Mouse (Mus musculus) hindbrain, embryonic 15.5 days (tissue): ENCODE measurements around the gene Olfr642. TPM values are rescaled to one million over a fixed set of nuclear protein-coding genes. Genes with fewer than 3 reads are reported as not detected.

Experiments used
- ATAC-seq: fragments of 200-750 bp; cut with Nextera tagmentation; 2 replicates; pipeline ENCODE4 v1.8.0; 2017; ENCODE audit warnings: low read depth, moderate number of reproducible peaks, moderate TSS enrichment; ENCODE audit not compliant: low FRiP score
- H3K27ac ChIP-seq: fragments of 300-500 bp; sonication (generic); replicated peaks from 2 replicates; pipeline ENCODE4 v1.5.1; 2015; ENCODE audit warnings: mild to moderate bottlenecking, inconsistent platforms
- H3K27me3 ChIP-seq: fragments of 300-500 bp; sonication (generic); 2 replicates; pipeline ENCODE4 v1.6.1; 2015; ENCODE audit warnings: control low read depth, inconsistent platforms
- H3K36me3 ChIP-seq: fragments of 300-500 bp; sonication (generic); 2 replicates; pipeline ENCODE4 v1.6.1; 2015; ENCODE audit warnings: control low read depth, inconsistent platforms
- H3K4me1 ChIP-seq: fragments of 300-500 bp; sonication (generic); replicated peaks from 2 replicates; pipeline ENCODE4 v1.6.1; 2015; ENCODE audit warnings: control low read depth, inconsistent platforms
- H3K4me2 ChIP-seq: fragments of 300-500 bp; sonication (generic); 2 replicates; pipeline ENCODE4 v1.6.1; 2015; ENCODE audit warnings: moderate library complexity, mild to moderate bottlenecking, inconsistent platforms
- H3K4me3 ChIP-seq: fragments of 300-500 bp; sonication (generic); 2 replicates; pipeline ENCODE4 v1.5.1; 2015; ENCODE audit warnings: mild to moderate bottlenecking, inconsistent platforms
- H3K9ac ChIP-seq: fragments of 300-500 bp; sonication (generic); 2 replicates; pipeline ENCODE4 v1.6.1; 2015; ENCODE audit warnings: inconsistent platforms
- H3K9me3 ChIP-seq: fragments of 300-500 bp; sonication (generic); 2 replicates; pipeline ENCODE4 v1.6.1; 2016; ENCODE audit warnings: control low read depth, inconsistent platforms
- polyA plus RNA-seq: library from polyadenylated mRNA; unstranded; fragments of >200 nt; fragmentation: Nextera tagmentation; extraction: Ambion mirVana; gene quantifications from 2 replicates; pipeline ENCODE4 v1.2.1, GENCODE M21; 2015

Olfr642 gene
- polyA plus RNA-seq, 1 experiment from 2014 or later, result not detected

DNA sequence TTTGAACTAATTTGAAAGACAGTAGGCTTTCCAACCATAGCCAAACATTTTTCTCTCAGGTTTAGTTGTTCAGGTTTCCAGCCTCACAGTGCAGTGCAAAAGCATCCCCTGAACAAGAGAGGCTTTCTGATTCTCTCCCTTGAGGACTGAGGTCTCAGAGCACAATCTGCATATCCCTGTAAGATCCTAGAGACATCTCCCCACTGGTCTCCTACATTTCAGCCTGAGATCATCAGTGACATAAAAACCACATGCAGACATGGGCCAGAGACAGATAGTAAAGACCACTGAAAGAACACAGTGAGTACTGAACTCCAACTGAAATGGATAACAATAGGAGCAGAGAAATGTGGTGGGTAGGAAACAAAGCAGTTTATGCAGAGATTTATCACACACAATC lies 54.0 kb downstream of the Olfr642 start, which contains the start of gene Olfr638:
Gene Olfr638 (plus strand): TSS at position 301 of the 400 bp plus-strand sequence.
- Histone ChIP-seq H3K4me1 (no peaks in the 10 kb centered on the region), H3K4me2 (no peak within 1 kb of the TSS), H3K9ac (no peak within 1 kb of the TSS), H3K9me3 (no peaks in the 10 kb centered on the region), H3K36me3 (no peaks in the 10 kb centered on the region), H3K27ac (no peak within 1 kb of the TSS), H3K4me3 (no peak within 1 kb of the TSS), H3K27me3 (no peaks in the 10 kb centered on the region)
- ATAC-seq, result no peak

Other genes with a start within 250 kb of the Olfr642 start
- 1,494 and 1,956 TPM in 2 replicates for gene Hbb-bt, start 238.7 kb downstream of the Olfr642 start, polyA plus RNA-seq
- gene Hbb-bs, start 224.6 kb downstream of the Olfr642 start, polyA plus RNA-seq, result 4,421 and 5,872 TPM in 2 replicates
- not detected in 2 replicates for gene Hbb-bh2, start 212.1 kb downstream of the Olfr642 start, polyA plus RNA-seq
- 1.3 and 2.5 TPM in 2 replicates for gene Hbb-bh1, start 209.5 kb downstream of the Olfr642 start, polyA plus RNA-seq
- 123 and 187 TPM in 2 replicates for gene Hbb-y, start 199.4 kb downstream of the Olfr642 start, polyA plus RNA-seq
- gene Olfr66, start 166.4 kb downstream of the Olfr642 start, polyA plus RNA-seq, result not detected in 2 replicates
- not detected in 2 replicates for gene Olfr64, start 158.2 kb downstream of the Olfr642 start, polyA plus RNA-seq
- gene Olfr65, start 149.2 kb downstream of the Olfr642 start, polyA plus RNA-seq, result not detected in 2 replicates
- gene Olfr631, start 123.8 kb downstream of the Olfr642 start, polyA plus RNA-seq, result not detected in 2 replicates
- gene Olfr632, start 118.3 kb downstream of the Olfr642 start, polyA plus RNA-seq, result not detected in 2 replicates
- not detected in 2 replicates for gene Olfr633, start 108.2 kb downstream of the Olfr642 start, polyA plus RNA-seq
- gene Olfr635, start 81.5 kb downstream of the Olfr642 start, polyA plus RNA-seq, result not detected in 2 replicates
- not detected in 2 replicates for gene Olfr638, start 53.9 kb downstream of the Olfr642 start, polyA plus RNA-seq
- gene Olfr639, start 35.4 kb downstream of the Olfr642 start, polyA plus RNA-seq, result 0.03 TPM in 1 of 2 replicates, not detected in the other
- gene Olfr640, start 27.1 kb downstream of the Olfr642 start, polyA plus RNA-seq, result not detected in 2 replicates
- gene Olfr641, start 17.2 kb downstream of the Olfr642 start, polyA plus RNA-seq, result not detected in 2 replicates
- gene 4930516K23Rik, start 8.8 kb upstream of the Olfr642 start, polyA plus RNA-seq, result not detected in 2 replicates
- not detected in 2 replicates for gene Olfr644, start 19.2 kb upstream of the Olfr642 start, polyA plus RNA-seq
- not detected in 2 replicates for gene Olfr645, start 32.8 kb upstream of the Olfr642 start, polyA plus RNA-seq
- not detected in 2 replicates for gene Olfr646, start 52.2 kb upstream of the Olfr642 start, polyA plus RNA-seq
- gene Ubqln5, start 77.2 kb upstream of the Olfr642 start, polyA plus RNA-seq, result not detected in 2 replicates
- not detected in 2 replicates for gene Olfr643, start 84.7 kb upstream of the Olfr642 start, polyA plus RNA-seq
- gene Ubqln3, start 90.6 kb upstream of the Olfr642 start, polyA plus RNA-seq, result not detected in 2 replicates
- not detected in 2 replicates for gene Ubqlnl, start 97.9 kb upstream of the Olfr642 start, polyA plus RNA-seq
- not detected in 2 replicates for gene Olfm5, start 112.2 kb upstream of the Olfr642 start, polyA plus RNA-seq
- gene Olfr648, start 130.7 kb upstream of the Olfr642 start, polyA plus RNA-seq, result 0.39 and 0.49 TPM in 2 replicates
- not detected in 2 replicates for gene Olfr649, start 143.3 kb upstream of the Olfr642 start, polyA plus RNA-seq
- 0.16 and 0.37 TPM in 2 replicates for gene Trim6, start 166.1 kb upstream of the Olfr642 start, polyA plus RNA-seq
- 0.91 and 1.2 TPM in 2 replicates for gene Trim34a, start 191.8 kb upstream of the Olfr642 start, polyA plus RNA-seq
- gene Trim5, start 235.4 kb upstream of the Olfr642 start, polyA plus RNA-seq, result 0.10 and 0.17 TPM in 2 replicates